Mouse (Mus musculus) small intestine, adult 2 months (tissue): ENCODE results near the gene Plscr4. TPM values are rescaled to one million over a fixed set of nuclear protein-coding genes. Genes with fewer than 3 reads are reported as not detected.

Source experiments
- H3K27ac ChIP-seq: fragments of 200-500 bp; 2 replicates; pipeline ENCODE4 v1.5.1; 2012; ENCODE audit warnings: low read depth, low read length, control low read depth, inconsistent platforms; ENCODE audit not compliant: insufficient read depth
- H3K27me3 ChIP-seq: fragments of 200-500 bp; 2 replicates; pipeline ENCODE4 v1.6.1; 2012; ENCODE audit warnings: mild to moderate bottlenecking, moderate library complexity, low read length, inconsistent platforms; ENCODE audit not compliant: control insufficient read depth, insufficient read depth
- H3K36me3 ChIP-seq: fragments of 200-500 bp; 2 replicates; pipeline ENCODE4 v1.6.1; 2012; ENCODE audit warnings: mild to moderate bottlenecking, low read length, control low read depth, inconsistent platforms; ENCODE audit not compliant: control insufficient read depth, insufficient read depth
- H3K4me1 ChIP-seq: fragments of 200-500 bp; 2 replicates; pipeline ENCODE4 v1.6.1; 2012; ENCODE audit warnings: low read length, inconsistent platforms, mixed read lengths; ENCODE audit not compliant: control insufficient read depth, insufficient read depth, insufficient read length
- H3K4me3 ChIP-seq: fragments of 200-500 bp; 2 replicates; pipeline ENCODE4 v1.5.1; 2012; ENCODE audit warnings: low read depth, mild to moderate bottlenecking, control low read depth, inconsistent platforms, low read length, moderate library complexity
- CTCF ChIP-seq: fragments of 200-500 bp; IDR thresholded peaks from 2 replicates; pipeline ENCODE4 v1.5.1; 2012; ENCODE audit warnings: low read depth, mild to moderate bottlenecking, control low read depth, inconsistent platforms, low read length, moderate library complexity, mixed read lengths; ENCODE audit not compliant: insufficient replicate concordance, insufficient read length; ENCODE audit errors: extremely low read depth
- POLR2A ChIP-seq: fragments of 200-500 bp; IDR thresholded peaks from 2 replicates; pipeline ENCODE4 v1.6.1; 2012; ENCODE audit warnings: low read depth, mild to moderate bottlenecking, control low read depth, inconsistent platforms, low read length, moderate library complexity
- WGBS: fragments of 180-500 bp; shearing (Covaris S2); methylation state at CpG from one replicate; pipeline ENCODE4 v1.1.7; 2018; 5-methylcytosine and 5-hydroxymethylcytosine counted together
- polyA plus RNA-seq: library from polyadenylated mRNA; depleted of rRNA; stranded (reverse); fragments of >200 nt; gene quantifications from 2 replicates; pipeline ENCODE4 v1.2.3, GENCODE M21; 2012

Plscr4 gene
- polyA plus RNA-seq, 1 experiment: 1.1 TPM

DNA sequence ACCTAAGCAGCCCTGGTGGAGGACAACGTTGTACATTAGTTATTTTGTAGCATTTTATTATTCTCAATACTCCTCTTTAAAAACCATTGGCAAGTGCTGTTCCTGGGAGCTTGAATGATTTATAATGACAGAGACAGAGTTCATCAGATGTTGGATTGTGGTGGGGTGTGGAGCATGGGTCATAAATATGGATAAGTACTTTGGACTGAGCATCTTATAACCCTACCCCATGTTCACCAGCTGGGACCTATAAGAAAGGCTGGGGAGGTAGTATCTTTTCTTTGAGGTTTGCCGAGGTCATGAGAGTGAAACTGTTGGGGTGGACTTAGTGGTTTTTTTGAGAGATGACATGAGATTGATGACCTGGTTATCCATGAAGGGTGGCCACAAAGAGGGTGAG is 24.5 kb downstream of the Plscr4 start:
- H3K4me1 ChIP-seq: no peaks in the 10 kb centered on the region
- H3K27me3 ChIP-seq: no peaks in the 10 kb centered on the region
- H3K4me3 ChIP-seq: no peak overlapping the region
- 46% methylated on average over 2 of the region's 2 CpGs for WGBS
- H3K27ac ChIP-seq: no peak overlapping the region
- TF ChIP-seq CTCF (no peak), POLR2A (no peak)
- H3K36me3 ChIP-seq: no peaks in the 10 kb centered on the region

DNA sequence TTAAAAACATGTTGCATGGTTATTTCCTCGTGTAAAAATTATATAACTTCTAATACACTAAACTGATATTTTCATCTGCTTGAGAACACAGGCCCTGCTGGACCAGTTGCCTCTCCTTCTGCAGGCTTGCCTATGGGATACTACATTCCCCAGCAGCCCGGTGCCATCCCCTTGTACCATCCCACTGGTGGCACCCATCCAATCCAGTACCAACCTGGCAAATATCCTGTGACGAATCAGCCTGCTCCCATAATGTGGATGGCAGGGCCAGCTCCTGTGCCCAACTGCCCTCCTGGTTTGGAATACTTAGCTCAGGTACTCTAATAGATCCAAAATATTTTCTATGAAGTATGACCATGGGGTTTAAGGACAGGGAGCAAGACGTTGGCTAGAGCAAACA is 25.4 kb downstream of the Plscr4 start:
- Histone ChIP-seq H3K27me3 (no peaks in the 10 kb centered on the region), H3K27ac (no peak overlapping the region), H3K4me1 (no peaks in the 10 kb centered on the region), H3K36me3 (no peaks in the 10 kb centered on the region), H3K4me3 (no peak overlapping the region)
- WGBS: 85% methylated on average over 4 of the region's 4 CpGs
- no peak for TF ChIP-seq POLR2A
- TF ChIP-seq CTCF: no peak

GRCm38 (mm10) chr9:92484710-92485267 is 27.6 kb downstream of the Plscr4 start:
- no peak for TF ChIP-seq CTCF
- TF ChIP-seq POLR2A: no peak
- no peaks in the 10 kb centered on the region for H3K27me3 ChIP-seq
- 84% methylated on average over 7 of the region's 7 CpGs for WGBS
- H3K4me3 ChIP-seq: no peak overlapping the region
- H3K27ac ChIP-seq: no peak overlapping the region
- H3K4me1 ChIP-seq: no peaks in the 10 kb centered on the region
- no peaks in the 10 kb centered on the region for H3K36me3 ChIP-seq

GRCm38 (mm10) chr9:92489857-92490256 is 32.7 kb downstream of the Plscr4 start:
- Histone ChIP-seq H3K36me3 (no peaks in the 10 kb centered on the region), H3K4me3 (no peak overlapping the region), H3K27ac (no peak overlapping the region), H3K27me3 (no peaks in the 10 kb centered on the region), H3K4me1 (peaks cover 3% of the 10 kb centered on the region; the same call in 1 of the 2 replicates)
- 40% methylated on average over 7 of the region's 7 CpGs for WGBS
- TF ChIP-seq POLR2A (no peak), CTCF (no peak)

- peaks cover 3% of the 10 kb centered on the region; the same call in 1 of the 2 replicates for H3K4me1 ChIP-seq
- H3K27ac ChIP-seq: no peak overlapping the region
- WGBS: 73% methylated on average over 3 of the region's 3 CpGs
- no peak overlapping the region for H3K4me3 ChIP-seq
- no peaks in the 10 kb centered on the region for H3K27me3 ChIP-seq
- TF ChIP-seq CTCF (no peak), POLR2A (no peak)
- H3K36me3 ChIP-seq: no peaks in the 10 kb centered on the region
These were observed 33.1 kb downstream of the Plscr4 start for GRCm38 (mm10) chr9:92490319-92490718.

- 61% methylated on average over 2 of the region's 2 CpGs for WGBS
- Histone ChIP-seq H3K27ac (no peak overlapping the region), H3K4me1 (peaks cover 3% of the 10 kb centered on the region; the same call in 1 of the 2 replicates), H3K36me3 (no peaks in the 10 kb centered on the region), H3K4me3 (no peak overlapping the region), H3K27me3 (no peaks in the 10 kb centered on the region)
- TF ChIP-seq POLR2A: no peak
- TF ChIP-seq CTCF: no peak
These were observed 34.1 kb downstream of the Plscr4 start for GRCm38 (mm10) chr9:92491274-92491673.

DNA sequence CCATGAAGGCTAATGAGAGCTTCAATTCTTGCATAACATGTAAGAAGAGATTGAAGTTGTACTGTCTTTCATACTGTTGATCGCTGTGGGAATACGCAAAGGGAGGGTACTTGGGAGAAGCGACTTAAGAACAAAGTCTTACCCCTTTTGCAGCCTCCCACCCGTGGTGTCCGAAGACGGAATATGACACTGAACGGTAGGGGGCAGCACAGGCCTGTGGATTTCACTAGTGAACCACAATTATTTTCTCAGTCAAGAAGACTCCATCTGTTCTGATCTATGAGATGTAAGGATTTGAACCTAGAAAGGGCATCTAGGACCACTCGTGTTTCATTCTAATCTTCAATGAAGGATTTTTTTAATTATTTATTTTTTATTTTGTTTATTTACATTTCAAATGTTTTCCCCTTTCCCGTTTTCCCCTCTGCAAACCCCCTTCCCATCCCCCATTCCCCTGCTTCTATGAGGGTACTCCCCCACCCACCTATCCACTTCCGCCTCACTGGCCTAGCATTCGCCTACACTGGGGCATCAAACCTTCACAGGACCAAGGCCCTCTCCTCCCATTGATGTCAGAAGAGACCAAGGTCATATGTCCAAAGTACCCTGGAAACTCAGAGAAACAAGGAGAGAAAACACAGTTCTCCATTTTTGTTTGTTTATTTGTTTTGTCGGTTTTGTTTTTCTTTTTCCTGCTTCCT is 42.7 kb downstream of the Plscr4 start:
- H3K4me1 ChIP-seq: no peaks in the 10 kb centered on the region
- no peak overlapping the region for H3K4me3 ChIP-seq
- WGBS: 42% methylated on average over 12 of the region's 12 CpGs
- H3K27ac ChIP-seq: no peak overlapping the region
- peak; percentile 78; the same call in 1 of the 2 replicates for TF ChIP-seq CTCF
- TF ChIP-seq POLR2A: no peak
- H3K27me3 ChIP-seq: no peaks in the 10 kb centered on the region
- H3K36me3 ChIP-seq: no peaks in the 10 kb centered on the region
